Comparison of ENCODE assay signal across 14 mouse cellular contexts in genomic region chr3:131496506-131497122, GRCm38 (mm10).
"Had no signal": no experiment of that assay in that cellular context is flagged by ENCODE, and none has a peak within 500 bp of the region (broad histone marks: within the 10 kb centered on the region; RNA-seq: fewer than 3 reads in every experiment).

No protein-coding gene starts in this region.

- H3K4me2 ChIP-seq: limb, embryonic 15.5 days; liver, embryonic 15.5 days; lung, embryonic 14.5 days; midbrain, embryonic 15.5 days; neural tube, embryonic 13.5 days had no signal

- H3K27ac ChIP-seq: hindbrain, postnatal 0 days; limb, embryonic 15.5 days; liver, embryonic 15.5 days; midbrain, embryonic 10.5 days; midbrain, embryonic 15.5 days; neural tube, embryonic 13.5 days had no signal

- DNase-seq: layer of hippocampus, adult 9-11 months; layer of hippocampus, postnatal 36 days; lung, embryonic 14.5 days; lung, postnatal 10 days; lung, postnatal 4 days; right cerebral cortex, adult 18-20 months; right cerebral cortex, postnatal 25 days; thymus, postnatal 4 days had no signal

- ATAC-seq: hindbrain, postnatal 0 days; midbrain, embryonic 15.5 days had no signal

- H3K27me3 ChIP-seq: limb, embryonic 15.5 days had no signal

- H3K4me1 ChIP-seq: limb, embryonic 15.5 days; midbrain, embryonic 15.5 days had no signal

- H3K4me3 ChIP-seq: limb, embryonic 15.5 days; liver, embryonic 15.5 days; midbrain, embryonic 10.5 days; midbrain, embryonic 15.5 days; neural tube, embryonic 13.5 days had no signal

- H3K9me3 ChIP-seq: limb, embryonic 15.5 days; liver, embryonic 15.5 days; midbrain, embryonic 10.5 days; midbrain, embryonic 15.5 days; neural tube, embryonic 13.5 days had no signal

- H3K9ac ChIP-seq: limb, embryonic 15.5 days; liver, embryonic 15.5 days; lung, embryonic 14.5 days; midbrain, embryonic 15.5 days; neural tube, embryonic 13.5 days had no signal

- H3K36me3 ChIP-seq: limb, embryonic 15.5 days; liver, embryonic 15.5 days; midbrain, embryonic 10.5 days; midbrain, embryonic 15.5 days; neural tube, embryonic 13.5 days had no signal
